Mouse (Mus musculus): ENCODE results near the gene Casp6. TPM values are rescaled to one million over a fixed set of nuclear protein-coding genes. Genes with fewer than 3 reads are reported as not detected.

Gene Casp6
- polyA plus RNA-seq, 1 experiment from 2014 or later: 16.5 TPM

DNA sequence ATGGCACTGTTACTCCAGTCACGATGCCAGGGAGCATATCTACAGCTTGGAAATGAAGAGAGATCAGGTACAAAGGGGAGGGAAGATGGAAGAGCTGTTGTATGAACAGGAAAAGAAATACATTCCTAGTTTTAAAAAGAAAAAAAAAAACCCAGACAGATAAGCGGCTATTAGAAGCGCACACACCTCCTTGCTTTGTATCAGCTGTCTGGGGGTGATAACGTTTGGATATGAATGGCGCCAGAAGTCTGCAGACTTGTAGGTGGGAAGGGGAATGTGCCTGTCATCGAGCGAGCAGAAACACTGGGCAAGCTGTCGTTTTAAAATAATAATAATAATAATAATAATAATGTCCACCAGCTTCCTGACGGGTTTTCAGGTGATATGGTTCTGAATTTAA is 15.6 kb upstream of the Casp6 start:
- Histone ChIP-seq H3K4me1 (ENCODE audit: control insufficient read depth, insufficient read depth, low read length) (no peaks in the 10 kb centered on the region), H3K9ac (ENCODE audit: low read depth, low read length) (no peak overlapping the region), H3K27ac (ENCODE audit: low read length) (no peak overlapping the region), H3K9me3 (replicated peaks; ENCODE audit: control insufficient read depth, low read length, poor library complexity, severe bottlenecking) (no peaks in the 10 kb centered on the region), H3K4me3 (ENCODE audit: low read depth, low read length) (no peak overlapping the region), H3K4me2 (ENCODE audit: low read length) (no peak overlapping the region), H3K36me3 (ENCODE audit: control insufficient read depth, insufficient read depth, low read length) (0 out of 2 replicates have a peak, but pooled peaks cover under 1% of the 10 kb centered on the region), H3K27me3 (ENCODE audit: control insufficient read depth, insufficient read depth, low read depth, low read length) (no peaks in the 10 kb centered on the region)
- WGBS: 93% methylated on average over 9 of the region's 9 CpGs
- no peak for ATAC-seq

DNA sequence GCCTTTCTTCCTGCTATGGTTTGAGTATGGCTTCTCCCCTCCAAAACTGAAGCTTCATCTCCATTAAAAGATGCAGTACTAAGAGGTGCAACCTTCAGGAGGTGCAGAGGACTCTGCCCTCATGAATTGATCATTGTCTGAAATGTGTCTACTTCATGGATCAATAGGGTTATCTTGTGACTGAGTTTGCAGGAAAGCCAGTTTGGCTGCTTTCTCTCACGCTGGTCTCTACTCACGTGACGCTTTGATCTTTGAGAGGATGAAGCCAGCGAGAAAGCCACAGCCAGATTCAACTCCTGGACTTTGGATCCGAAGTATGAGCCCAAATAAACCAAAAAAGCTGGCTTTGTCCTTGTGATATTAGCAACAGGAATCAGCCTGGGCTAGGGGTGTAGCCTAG is 14.8 kb upstream of the Casp6 start:
- H3K27me3 ChIP-seq (ENCODE audit: control insufficient read depth, insufficient read depth, low read depth, low read length): no peaks in the 10 kb centered on the region
- no peak for ATAC-seq

DNA sequence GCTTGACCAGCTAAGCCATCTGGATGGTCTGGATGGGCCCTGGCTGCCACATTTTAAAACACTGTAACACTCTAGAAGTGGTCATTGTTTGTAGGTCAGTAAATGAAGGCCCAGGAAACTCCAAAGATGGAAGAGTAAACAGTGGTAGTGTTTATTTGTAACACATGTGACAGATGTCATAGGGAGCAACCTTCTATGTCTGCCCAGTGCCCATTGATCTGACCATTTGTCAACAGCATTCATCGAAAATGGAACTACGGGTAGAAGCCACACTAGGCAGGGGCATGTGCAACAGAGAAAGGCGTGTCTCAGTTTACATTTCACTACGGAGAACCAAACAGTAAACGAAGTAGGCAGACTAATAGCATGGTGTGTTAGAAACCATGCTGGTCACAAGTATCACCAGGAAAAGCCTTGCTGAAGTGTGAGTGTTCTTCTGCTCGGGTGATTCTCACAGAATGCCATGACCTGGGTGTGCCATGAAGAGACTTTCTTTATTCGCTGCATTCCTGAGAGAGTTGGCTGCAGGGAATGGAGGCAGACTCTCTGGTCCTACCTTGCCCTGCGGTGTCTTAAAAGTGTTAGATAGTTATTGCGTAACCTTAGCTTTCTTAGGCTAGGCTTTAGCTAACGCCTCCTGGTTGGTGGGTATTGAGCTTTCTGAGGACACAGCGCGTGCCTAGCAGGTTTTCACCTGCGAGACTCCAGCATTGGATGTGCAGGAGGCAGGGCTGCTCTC is 13.3 kb upstream of the Casp6 start:
- Histone ChIP-seq H3K36me3 (ENCODE audit: control insufficient read depth, insufficient read depth, low read length) (peaks cover 11% of the 10 kb centered on the region; the same call in 1 of the 2 replicates), H3K4me2 (ENCODE audit: low read length) (no peak overlapping the region), H3K27me3 (ENCODE audit: control insufficient read depth, insufficient read depth, low read depth, low read length) (no peaks in the 10 kb centered on the region), H3K9me3 (replicated peaks; ENCODE audit: control insufficient read depth, low read length, poor library complexity, severe bottlenecking) (no peaks in the 10 kb centered on the region), H3K27ac (ENCODE audit: low read length) (no peak overlapping the region), H3K9ac (ENCODE audit: low read depth, low read length) (no peak overlapping the region), H3K4me3 (ENCODE audit: low read depth, low read length) (no peak overlapping the region), H3K4me1 (ENCODE audit: control insufficient read depth, insufficient read depth, low read length) (no peaks in the 10 kb centered on the region)
- WGBS: 91% methylated on average over 13 of the region's 13 CpGs
- ATAC-seq: no peak

More for the DNA sequence above, 14.8 kb upstream of the Casp6 start:
- Histone ChIP-seq H3K4me3 (ENCODE audit: low read depth, low read length) (no peak overlapping the region), H3K9me3 (replicated peaks; ENCODE audit: control insufficient read depth, low read length, poor library complexity, severe bottlenecking) (no peaks in the 10 kb centered on the region), H3K4me1 (ENCODE audit: control insufficient read depth, insufficient read depth, low read length) (no peaks in the 10 kb centered on the region), H3K9ac (ENCODE audit: low read depth, low read length) (no peak overlapping the region), H3K36me3 (ENCODE audit: control insufficient read depth, insufficient read depth, low read length) (0 out of 2 replicates have a peak, but pooled peaks cover 2% of the 10 kb centered on the region), H3K27ac (ENCODE audit: low read length) (no peak overlapping the region), H3K4me2 (ENCODE audit: low read length) (no peak overlapping the region)
- WGBS: 87% methylated on average over 5 of the region's 5 CpGs

DNA sequence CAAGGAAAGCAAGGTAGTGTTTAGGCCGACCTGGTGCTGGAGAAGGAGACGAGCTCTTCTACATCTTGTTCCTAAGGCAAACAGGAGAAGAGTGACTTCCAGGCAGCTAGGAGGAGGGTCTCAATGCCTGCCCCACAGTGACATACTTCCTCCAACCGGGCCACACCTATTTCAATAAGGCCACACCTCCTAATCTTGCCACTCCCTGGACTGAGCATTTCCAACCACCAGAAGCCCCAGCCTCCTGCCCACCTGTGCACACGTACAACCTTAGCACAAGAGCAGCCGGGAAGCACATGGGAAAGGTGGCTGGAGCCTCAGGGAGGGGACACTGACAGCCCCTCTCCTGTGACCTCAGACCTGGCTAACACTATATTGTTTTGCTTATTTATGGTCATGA is 9.2 kb upstream of the Casp6 start:
- ATAC-seq: no peak
- H3K27me3 ChIP-seq (ENCODE audit: control insufficient read depth, insufficient read depth, low read depth, low read length): no peaks in the 10 kb centered on the region
- no peak overlapping the region for H3K27ac ChIP-seq (ENCODE audit: low read length)
- H3K36me3 ChIP-seq (ENCODE audit: control insufficient read depth, insufficient read depth, low read length): peaks cover 13% of the 10 kb centered on the region
- no peak overlapping the region for H3K4me3 ChIP-seq (ENCODE audit: low read depth, low read length)
- no peaks in the 10 kb centered on the region for H3K4me1 ChIP-seq (ENCODE audit: control insufficient read depth, insufficient read depth, low read length)
- WGBS: 95% methylated on average over 5 of the region's 5 CpGs
- H3K9me3 ChIP-seq (replicated peaks; ENCODE audit: control insufficient read depth, low read length, poor library complexity, severe bottlenecking): no peaks in the 10 kb centered on the region
- H3K9ac ChIP-seq (ENCODE audit: low read depth, low read length): no peak overlapping the region
- H3K4me2 ChIP-seq (ENCODE audit: low read length): no peak overlapping the region

DNA sequence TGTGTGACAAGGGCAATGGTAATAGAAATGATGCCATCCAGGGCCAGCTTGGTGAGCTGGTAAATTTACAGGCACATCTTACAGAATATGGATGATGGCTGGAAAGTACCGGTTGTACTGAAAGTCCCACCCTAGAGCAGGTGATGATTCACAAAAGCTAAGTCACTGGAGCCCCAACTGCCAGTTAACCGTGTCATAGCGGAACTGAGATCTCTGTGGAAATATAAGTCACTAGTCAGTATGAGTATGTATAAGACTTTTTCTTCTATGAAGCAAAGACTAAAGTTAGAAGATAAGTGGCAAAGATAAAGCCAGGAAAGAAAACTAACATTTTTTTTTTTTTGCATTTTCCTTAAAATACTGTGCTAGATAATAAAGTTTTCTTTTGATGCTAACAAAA is 8.1 kb upstream of the Casp6 start:
- H3K9me3 ChIP-seq (replicated peaks; ENCODE audit: control insufficient read depth, low read length, poor library complexity, severe bottlenecking): no peaks in the 10 kb centered on the region
- WGBS: 96% methylated on average over 3 of the region's 3 CpGs
- H3K4me1 ChIP-seq (ENCODE audit: control insufficient read depth, insufficient read depth, low read length): no peaks in the 10 kb centered on the region
- no peaks in the 10 kb centered on the region for H3K27me3 ChIP-seq (ENCODE audit: control insufficient read depth, insufficient read depth, low read depth, low read length)
- H3K9ac ChIP-seq (ENCODE audit: low read depth, low read length): no peak overlapping the region
- no peak overlapping the region for H3K4me2 ChIP-seq (ENCODE audit: low read length)
- no peak overlapping the region for H3K4me3 ChIP-seq (ENCODE audit: low read depth, low read length)
- H3K27ac ChIP-seq (ENCODE audit: low read length): no peak overlapping the region
- ATAC-seq: no peak
- H3K36me3 ChIP-seq (ENCODE audit: control insufficient read depth, insufficient read depth, low read length): peaks cover 13% of the 10 kb centered on the region

GRCm38 (mm10) chr3:129896591-129896990 is 4.6 kb upstream of the Casp6 start:
- 91% methylated on average over 6 of the region's 6 CpGs for WGBS
- no peak overlapping the region for H3K4me2 ChIP-seq (ENCODE audit: low read length)
- no peak overlapping the region for H3K9ac ChIP-seq (ENCODE audit: low read depth, low read length)
- H3K9me3 ChIP-seq (replicated peaks; ENCODE audit: control insufficient read depth, low read length, poor library complexity, severe bottlenecking): no peaks in the 10 kb centered on the region
- peaks cover under 1% of the 10 kb centered on the region for H3K4me1 ChIP-seq (ENCODE audit: control insufficient read depth, insufficient read depth, low read length)
- no peak overlapping the region for H3K4me3 ChIP-seq (ENCODE audit: low read depth, low read length)
- peaks cover 11% of the 10 kb centered on the region for H3K36me3 ChIP-seq (ENCODE audit: control insufficient read depth, insufficient read depth, low read length)
- no peaks in the 10 kb centered on the region for H3K27me3 ChIP-seq (ENCODE audit: control insufficient read depth, insufficient read depth, low read depth, low read length)
- no peak overlapping the region for H3K27ac ChIP-seq (ENCODE audit: low read length)
- ATAC-seq: no peak

GRCm38 (mm10) chr3:129898886-129899285 is 2.3 kb upstream of the Casp6 start:
- Histone ChIP-seq H3K9me3 (replicated peaks; ENCODE audit: control insufficient read depth, low read length, poor library complexity, severe bottlenecking) (no peaks in the 10 kb centered on the region), H3K9ac (ENCODE audit: low read depth, low read length) (no peak overlapping the region), H3K27ac (ENCODE audit: low read length) (no peak overlapping the region), H3K27me3 (ENCODE audit: control insufficient read depth, insufficient read depth, low read depth, low read length) (no peaks in the 10 kb centered on the region), H3K4me2 (ENCODE audit: low read length) (no peak overlapping the region), H3K4me3 (ENCODE audit: low read depth, low read length) (no peak overlapping the region), H3K4me1 (ENCODE audit: control insufficient read depth, insufficient read depth, low read length) (peaks cover 6% of the 10 kb centered on the region), H3K36me3 (ENCODE audit: control insufficient read depth, insufficient read depth, low read length) (no peaks in the 10 kb centered on the region; the same call in 1 of the 2 replicates)
- ATAC-seq: no peak
- WGBS: 66% methylated on average over 4 of the region's 4 CpGs

DNA sequence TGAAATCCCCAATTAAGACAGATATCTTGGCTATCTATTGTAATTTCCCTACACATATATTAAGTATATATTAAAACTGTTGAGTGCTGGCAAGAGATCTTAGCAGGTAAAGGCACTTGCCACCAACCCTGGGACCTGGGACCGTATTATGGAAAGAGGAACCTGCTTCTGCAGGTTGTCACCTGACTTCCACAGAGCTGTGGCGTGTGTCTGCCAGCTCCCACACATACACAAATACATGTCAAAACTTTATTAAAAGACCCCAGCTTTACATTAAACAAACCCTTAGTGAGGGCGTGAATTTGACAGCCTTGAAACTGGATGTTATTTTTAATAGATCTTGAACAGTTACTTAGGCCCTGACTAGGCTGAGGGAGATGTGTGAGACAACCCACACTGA is 2.1 kb downstream of the Casp6 start:
- no peak overlapping the region for H3K4me2 ChIP-seq (ENCODE audit: low read length)
- 99% methylated on average over 3 of the region's 3 CpGs for WGBS
- H3K27me3 ChIP-seq (ENCODE audit: control insufficient read depth, insufficient read depth, low read depth, low read length): no peaks in the 10 kb centered on the region
- H3K4me3 ChIP-seq (ENCODE audit: low read depth, low read length): no peak overlapping the region
- ATAC-seq: no peak
- no peaks in the 10 kb centered on the region for H3K9me3 ChIP-seq (replicated peaks; ENCODE audit: control insufficient read depth, low read length, poor library complexity, severe bottlenecking)
- no peak overlapping the region for H3K9ac ChIP-seq (ENCODE audit: low read depth, low read length)
- H3K4me1 ChIP-seq (ENCODE audit: control insufficient read depth, insufficient read depth, low read length): peaks cover 6% of the 10 kb centered on the region
- H3K36me3 ChIP-seq (ENCODE audit: control insufficient read depth, insufficient read depth, low read length): no peaks in the 10 kb centered on the region
- H3K27ac ChIP-seq (ENCODE audit: low read length): no peak overlapping the region

- no peaks in the 10 kb centered on the region for H3K27me3 ChIP-seq (ENCODE audit: control insufficient read depth, insufficient read depth, low read depth, low read length)
- H3K36me3 ChIP-seq (ENCODE audit: control insufficient read depth, insufficient read depth, low read length): no peaks in the 10 kb centered on the region
- H3K4me1 ChIP-seq (ENCODE audit: control insufficient read depth, insufficient read depth, low read length): peaks cover 6% of the 10 kb centered on the region
- H3K9ac ChIP-seq (ENCODE audit: low read depth, low read length): no peak overlapping the region
- H3K4me2 ChIP-seq (ENCODE audit: low read length): no peak overlapping the region
- whole genome bisulfite sequencing: 93% methylated on average over 8 of the region's 8 CpGs
- H3K4me3 ChIP-seq (ENCODE audit: low read depth, low read length): no peak overlapping the region
- no peaks in the 10 kb centered on the region for H3K9me3 ChIP-seq (replicated peaks; ENCODE audit: control insufficient read depth, low read length, poor library complexity, severe bottlenecking)
- ATAC-seq: no peak
- no peak overlapping the region for H3K27ac ChIP-seq (ENCODE audit: low read length)
Measured at GRCm38 (mm10) chr3:129903866-129904265, 2.6 kb downstream of the Casp6 start.

Data from midbrain, embryonic 16.5 days (tissue).